Mouse (Mus musculus) ovary, postnatal 14 days (tissue): ENCODE data around the gene Als2.

Experiments used
- DNase-seq: peaks from one replicate; pipeline ENCODE4 v3.0.0; 2022; ENCODE audit warnings: low spot score

The Als2 gene

DNA sequence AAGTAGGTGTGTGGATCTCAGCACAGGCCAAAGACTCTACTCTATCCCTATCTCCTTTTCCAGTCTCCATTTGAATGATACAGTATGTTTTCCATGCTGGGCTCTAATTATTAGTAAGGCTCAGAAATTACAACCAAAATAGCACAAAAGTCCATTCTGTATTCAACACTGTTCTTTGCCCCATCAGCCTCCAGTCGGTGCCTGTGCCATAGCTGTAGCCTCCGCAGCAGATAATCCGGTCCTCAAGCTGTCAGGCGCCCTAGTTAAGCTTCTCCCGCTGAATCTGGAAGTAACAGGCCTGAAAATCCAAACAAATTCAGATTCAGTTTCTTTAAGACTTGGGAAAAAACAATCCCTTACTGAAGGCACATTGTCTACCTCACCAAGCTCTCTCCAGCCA is 73.1 kb downstream of the Als2 start:
- DNase-seq: no peak

- DNase-seq: no peak
Measured at GRCm38 (mm10) chr1:59163030-59163461, 74.0 kb downstream of the Als2 start, which contains the start of gene Mpp4. TSS of gene Mpp4 (minus strand) at chr1:59163389.

GRCm38 (mm10) chr1:59162309-59163024 is 74.6 kb downstream of the Als2 start:
- DNase-seq: no peak

- no peak for DNase-seq
Measured at GRCm38 (mm10) chr1:59161396-59161795, 75.6 kb downstream of the Als2 start.

GRCm38 (mm10) chr1:59160871-59161270 is 76.2 kb downstream of the Als2 start:
- no peak for DNase-seq

DNA sequence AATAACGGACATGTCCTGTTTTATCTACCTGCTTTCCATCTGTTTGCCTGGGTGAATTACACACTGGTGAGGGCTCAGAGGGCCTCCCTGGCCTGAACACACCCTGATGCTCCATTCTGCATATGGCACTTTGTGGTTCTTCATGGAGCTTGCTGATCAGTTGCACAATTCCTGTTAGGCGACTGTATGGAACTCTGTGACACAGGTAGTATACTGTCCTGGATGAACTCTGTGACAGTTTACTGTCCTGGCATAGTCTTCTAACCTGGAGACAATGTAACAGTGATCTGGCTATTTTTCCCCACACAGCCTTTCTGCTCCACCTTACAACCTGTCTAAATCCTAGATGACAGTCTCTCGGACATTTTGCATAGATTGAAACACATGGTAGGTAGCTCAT is 77.9 kb downstream of the Als2 start:
- DNase-seq: no peak

- no peak for DNase-seq
Measured at GRCm38 (mm10) chr1:59158498-59158897, 78.5 kb downstream of the Als2 start.

- DNase-seq: no peak
Measured at GRCm38 (mm10) chr1:59157846-59158245, 79.2 kb downstream of the Als2 start.

DNA sequence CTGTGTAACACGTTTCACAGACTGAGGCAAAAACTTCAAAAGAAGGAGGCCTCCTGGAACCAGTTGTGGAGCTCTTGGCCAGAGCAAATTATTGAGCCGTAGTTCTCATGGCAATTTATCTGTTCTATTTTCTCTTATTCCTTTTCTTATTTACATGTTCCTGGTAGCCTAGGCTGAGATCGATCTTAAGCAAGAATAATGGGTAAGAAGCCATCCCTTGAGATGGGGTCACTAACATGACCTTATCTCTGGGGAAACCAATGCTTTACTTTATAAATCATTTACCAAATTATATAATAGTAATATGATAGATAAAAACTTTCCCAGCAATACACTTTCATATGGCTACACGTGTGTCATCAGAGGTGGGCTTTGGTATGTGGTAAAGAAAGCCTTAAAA is 84.7 kb downstream of the Als2 start:
- no peak for DNase-seq

GRCm38 (mm10) chr1:59150542-59150941 is 86.5 kb downstream of the Als2 start:
- DNase-seq: no peak

DNA sequence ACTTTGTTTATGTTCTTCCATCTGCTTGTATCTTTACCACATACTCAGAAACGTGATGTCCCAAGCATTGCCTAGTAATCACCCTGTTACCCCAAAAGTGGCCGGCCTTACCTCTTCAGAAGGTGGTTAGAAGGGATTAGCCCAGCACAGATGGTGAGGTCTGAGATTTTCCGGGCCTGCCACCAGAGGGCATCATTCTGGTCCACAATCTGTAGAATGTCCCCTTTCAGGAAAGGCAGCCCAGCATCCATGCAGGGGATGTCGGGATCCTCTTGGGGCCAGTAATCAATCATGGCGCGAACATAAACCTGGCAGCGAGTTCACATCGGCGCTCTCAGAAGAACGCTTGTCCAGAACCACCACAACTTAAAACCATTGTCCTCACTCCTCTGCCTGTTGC is 92.5 kb downstream of the Als2 start:
- DNase-seq: no peak

- DNase-seq: peak; percentile 41
Measured at GRCm38 (mm10) chr1:59142809-59143208, 94.2 kb downstream of the Als2 start.

- DNase-seq: no peak
Measured at GRCm38 (mm10) chr1:59134419-59134818, 102.6 kb downstream of the Als2 start.

DNA sequence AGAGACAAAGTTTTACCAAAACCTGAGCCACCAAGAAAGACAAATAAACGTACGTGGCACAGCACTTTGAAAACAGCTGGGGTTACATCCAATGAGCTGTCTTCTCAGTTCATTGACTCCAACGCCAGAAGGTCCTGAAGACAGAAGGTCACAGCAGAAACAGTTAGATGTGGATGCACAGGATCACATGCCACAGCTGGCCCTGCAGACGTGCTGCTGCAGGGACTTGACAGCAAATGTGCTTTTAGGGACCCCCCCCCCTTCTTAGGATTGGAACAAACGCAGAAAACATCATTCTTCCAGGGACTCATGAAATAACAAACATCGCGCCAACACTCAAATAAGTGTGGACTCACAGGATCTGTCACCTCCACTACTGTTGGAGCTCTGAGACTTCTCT is 108.2 kb downstream of the Als2 start:
- no peak for DNase-seq

DNA sequence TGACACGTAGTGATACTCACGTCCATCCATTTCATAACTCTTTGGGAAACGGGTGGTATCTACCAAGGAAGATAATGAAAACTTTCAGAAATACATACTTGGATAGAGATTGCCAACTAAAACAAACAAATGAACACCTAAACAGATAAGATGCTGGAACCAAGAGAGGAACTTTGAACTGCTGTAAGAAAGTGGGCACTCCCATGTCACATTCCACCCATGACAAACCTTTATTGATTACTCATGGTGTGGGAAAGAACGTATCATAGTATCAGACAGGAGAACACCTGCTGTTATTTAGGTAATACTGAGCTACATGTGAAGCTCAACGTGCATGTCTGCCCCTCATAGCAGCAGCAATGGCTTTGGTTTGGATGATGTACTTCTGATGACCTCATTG is 111.5 kb downstream of the Als2 start:
- DNase-seq: no peak

DNA sequence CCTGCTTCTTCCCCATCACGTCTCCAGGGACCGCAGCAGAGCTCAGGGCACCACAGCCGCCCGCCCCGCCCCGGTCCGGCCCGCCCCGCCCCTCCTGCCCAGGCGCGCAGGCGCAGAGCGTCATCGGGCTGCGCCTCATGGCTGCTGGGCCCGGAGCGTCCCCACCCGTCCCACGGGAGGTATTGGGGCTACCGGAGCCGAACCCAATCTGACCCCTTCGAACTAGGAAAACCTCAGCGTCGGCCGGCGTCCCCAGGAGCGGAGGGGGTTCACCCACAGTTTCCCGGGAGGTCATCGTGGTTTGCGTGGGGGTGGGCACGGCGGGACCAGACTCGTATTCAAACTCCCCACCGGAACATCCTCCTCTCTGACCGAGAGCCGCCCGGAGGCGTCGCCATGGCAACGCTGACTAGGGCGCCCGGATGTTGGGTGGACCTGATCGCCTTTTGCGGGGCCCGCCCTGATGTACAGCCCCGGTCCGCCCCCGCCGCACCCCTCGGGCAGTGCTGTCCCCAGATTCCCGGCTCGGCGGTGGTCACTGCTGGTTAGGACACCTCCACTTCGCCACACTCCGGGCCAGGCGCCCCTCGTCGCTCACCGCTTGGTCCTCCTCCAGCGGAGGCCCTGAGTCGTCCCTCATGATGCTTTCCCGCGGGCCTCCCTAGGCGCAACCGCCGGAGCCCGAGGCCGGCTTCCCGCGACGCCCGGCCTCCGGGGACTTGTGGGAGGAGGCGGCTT is 117.1 kb downstream of the Als2 start, which contains the start of gene Tmem237:
TSS of gene Tmem237 (minus strand) at position 689 of the 738 bp plus-strand sequence.
- peak; percentile 87 for DNase-seq
